Mouse (Mus musculus) liver, embryonic 14.5 days (tissue): ENCODE data around the gene Tet3. TPM values are rescaled to one million over a fixed set of nuclear protein-coding genes. Genes with fewer than 3 reads are reported as not detected.

Experiments used
- ATAC-seq: fragments of 200-750 bp; cut with Nextera tagmentation; 2 replicates; pipeline ENCODE4 v1.8.0; 2017; ENCODE audit warnings: moderate number of reproducible peaks, mild to moderate bottlenecking, moderate library complexity; ENCODE audit not compliant: insufficient read depth
- DNase-seq, 3 experiments: peaks; one replicate each; pipeline ENCODE4 v3.0.0-alpha.2; 2012 to 2013; ENCODE audit warnings: low read depth in 3 of 3, low spot score in 3 of 3
- H3K27ac ChIP-seq: fragments of 300-500 bp; sonication (generic); 2 replicates; pipeline ENCODE4 v1.5.1; 2014; ENCODE audit warnings: moderate library complexity, mild to moderate bottlenecking, control low read depth, inconsistent platforms
- H3K27me3 ChIP-seq: fragments of 300-500 bp; sonication (generic); 2 replicates; pipeline ENCODE4 v1.6.1; 2014; ENCODE audit warnings: mild to moderate bottlenecking, low read length, moderate library complexity; ENCODE audit not compliant: control insufficient read depth, insufficient read depth
- H3K36me3 ChIP-seq: fragments of 300-500 bp; sonication (generic); replicated peaks from 2 replicates; pipeline ENCODE4 v1.6.1; 2014; ENCODE audit warnings: low read depth; ENCODE audit not compliant: control insufficient read depth, insufficient read depth
- H3K4me1 ChIP-seq, 2 experiments: fragments of 200-500 bp in 1 of 2; fragments of 300-500 bp in 1 of 2; sonication (generic) in 1 of 2; replicated peaks; 2 replicates each; pipeline ENCODE4 v1.6.1; 2012 to 2014; ENCODE audit warnings: antibody characterized with exemption in 1 of 2, inconsistent platforms in 1 of 2, low read length in 1 of 2; ENCODE audit not compliant: control insufficient read depth in 2 of 2, insufficient read depth in 2 of 2
- H3K4me2 ChIP-seq: fragments of 300-500 bp; sonication (generic); 2 replicates; pipeline ENCODE4 v1.6.1; 2014; ENCODE audit warnings: low read depth, mild to moderate bottlenecking, control low read depth, moderate library complexity
- H3K4me3 ChIP-seq, 2 experiments: fragments of 200-500 bp in 1 of 2; fragments of 300-500 bp in 1 of 2; sonication (generic) in 1 of 2; 2 replicates each; pipeline ENCODE4 v1.5.1; 2012 to 2014; ENCODE audit warnings: low read depth in 2 of 2, low read length in 2 of 2, mild to moderate bottlenecking in 2 of 2, control low read depth in 1 of 2, inconsistent platforms in 1 of 2, moderate library complexity in 1 of 2; ENCODE audit not compliant: insufficient read depth in 1 of 2
- H3K9ac ChIP-seq: fragments of 300-500 bp; sonication (generic); replicated peaks from 2 replicates; pipeline ENCODE4 v1.6.1; 2014; ENCODE audit warnings: mild to moderate bottlenecking, control low read depth, moderate library complexity
- H3K9me3 ChIP-seq: fragments of 300-500 bp; sonication (generic); 2 replicates; pipeline ENCODE4 v1.6.1; 2016; ENCODE audit warnings: low read length, mixed read lengths; ENCODE audit not compliant: control insufficient read depth
- CTCF ChIP-seq: IDR thresholded peaks from 2 replicates; pipeline ENCODE4 v1.5.1; 2016; ENCODE audit warnings: antibody characterized with exemption, low read depth, control low read depth
- EP300 ChIP-seq: IDR thresholded peaks from 2 replicates; pipeline ENCODE4 v1.6.1; 2016; ENCODE audit warnings: antibody characterized with exemption, low read depth
- WGBS: fragments of 180-500 bp; shearing (Covaris S2); extraction: QIAGEN DNeasy Blood & Tissue Kit; methylation state at CpG from one replicate; pipeline ENCODE4 v1.1.7; 2014; ENCODE audit not compliant: insufficient replicate concordance; 5-methylcytosine and 5-hydroxymethylcytosine counted together
- polyA plus RNA-seq, 2 experiments: library from polyadenylated mRNA; depleted of rRNA in 1 of 2; stranded (reverse) in 1 of 2; unstranded in 1 of 2; fragments of >200 nt; fragmentation: Nextera tagmentation in 1 of 2; extraction: Ambion mirVana in 1 of 2; gene quantifications; 2 replicates each; pipeline versions ENCODE4 v1.2.1 to v1.2.3; 2012 to 2014

Gene Tet3
- polyA plus RNA-seq, 2 experiments: 3.1 to 7.7 TPM

DNA sequence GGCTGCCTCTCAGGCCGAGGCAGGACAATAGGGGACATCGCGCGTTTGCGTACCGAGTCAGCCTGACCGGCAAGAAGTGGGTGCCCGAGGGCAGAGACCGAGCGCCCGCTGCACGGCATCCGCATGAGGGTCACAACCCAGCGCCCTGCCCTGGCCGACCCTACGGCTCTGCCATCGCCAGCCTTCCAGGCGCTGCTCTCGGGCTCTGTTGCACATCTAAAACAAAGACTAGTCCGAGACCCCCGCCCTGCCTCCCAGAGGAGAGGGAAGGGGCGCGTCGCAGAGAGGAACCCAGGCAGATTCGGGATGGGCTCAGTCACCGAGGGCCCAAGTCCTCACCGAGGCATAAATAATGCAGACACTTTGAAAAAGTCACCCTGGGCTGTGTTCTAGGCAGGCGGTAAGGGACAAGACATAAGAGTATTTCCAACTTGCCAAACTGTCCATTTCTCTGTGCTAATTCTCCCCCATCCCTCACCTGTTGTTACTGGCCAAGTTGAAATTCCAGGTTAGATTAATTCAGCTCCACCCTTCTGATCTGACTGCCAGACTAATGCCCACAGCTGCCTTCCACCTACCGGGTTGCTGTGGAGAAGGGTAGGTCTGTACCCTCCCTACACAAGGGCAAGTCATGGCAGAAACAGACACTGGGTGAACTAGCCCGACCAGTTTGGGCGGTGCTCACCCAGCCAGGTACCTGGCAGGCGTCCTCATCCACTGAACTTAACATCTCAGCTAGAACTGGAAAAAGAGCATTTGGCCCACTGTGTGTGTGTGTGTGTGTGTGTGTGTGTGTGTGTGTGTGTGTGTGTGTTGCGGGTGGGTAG, 1.7 kb downstream of the Tet3 start:
- Histone ChIP-seq H3K9me3 (no peaks in the 10 kb centered on the region), H3K4me1 (peaks cover 26 to 38% of the 10 kb centered on the region in 2 experiments)

GRCm38 (mm10) chr6:83456131-83456983, 2.5 kb downstream of the Tet3 start:
- ATAC-seq (peak; percentile 76), DNase-seq (peak in 1 of 3 experiments; percentile 46)
- Histone ChIP-seq H3K4me3 (peak overlapping the region; percentile 53 to 81), H3K4me2 (peak overlapping the region; percentile 98), H3K27ac (peak overlapping the region; percentile 63), H3K27me3 (no peaks in the 10 kb centered on the region), H3K9ac (peak overlapping the region; percentile 80), H3K36me3 (no peaks in the 10 kb centered on the region), H3K4me1 (peaks cover 34 to 46% of the 10 kb centered on the region in 2 experiments), H3K9me3 (no peaks in the 10 kb centered on the region)
- 1% methylated on average over 93 of the region's 105 CpGs for WGBS
- TF ChIP-seq CTCF: peak; percentile 4; the same call in 1 of the 2 replicates
- no peak for TF ChIP-seq EP300

More for the DNA sequence above, 1.7 kb downstream of the Tet3 start:
- peak; percentile 24 for ATAC-seq
- Histone ChIP-seq H3K4me3 (peak overlapping the region; percentile 53 to 81), H3K9ac (peak overlapping the region; percentile 80), H3K27ac (peak overlapping the region; percentile 63; the same call in 1 of the 2 replicates), H3K27me3 (no peaks in the 10 kb centered on the region), H3K4me2 (peak overlapping the region; percentile 98), H3K36me3 (no peaks in the 10 kb centered on the region)
- 5% methylated on average over 33 of the region's 33 CpGs for WGBS
- TF ChIP-seq EP300 (no peak), CTCF (no peak)
- DNase-seq: no peak

- Histone ChIP-seq H3K9ac (peak overlapping the region; percentile 80), H3K4me3 (peak overlapping the region; percentile 53 to 81), H3K27me3 (no peaks in the 10 kb centered on the region), H3K9me3 (no peaks in the 10 kb centered on the region), H3K4me1 (peaks cover 43 to 52% of the 10 kb centered on the region in 2 experiments), H3K36me3 (no peaks in the 10 kb centered on the region), H3K4me2 (peak overlapping the region; percentile 98), H3K27ac (peak overlapping the region; percentile 63)
- WGBS: 1% methylated on average over 41 of the region's 41 CpGs
- ATAC-seq: peak; percentile 21; the same call in 1 of the 2 replicates
- no peak for TF ChIP-seq CTCF
- no peak for TF ChIP-seq EP300
- DNase-seq: no peak
Measured at GRCm38 (mm10) chr6:83455328-83456130, 3.4 kb downstream of the Tet3 start.

DNA sequence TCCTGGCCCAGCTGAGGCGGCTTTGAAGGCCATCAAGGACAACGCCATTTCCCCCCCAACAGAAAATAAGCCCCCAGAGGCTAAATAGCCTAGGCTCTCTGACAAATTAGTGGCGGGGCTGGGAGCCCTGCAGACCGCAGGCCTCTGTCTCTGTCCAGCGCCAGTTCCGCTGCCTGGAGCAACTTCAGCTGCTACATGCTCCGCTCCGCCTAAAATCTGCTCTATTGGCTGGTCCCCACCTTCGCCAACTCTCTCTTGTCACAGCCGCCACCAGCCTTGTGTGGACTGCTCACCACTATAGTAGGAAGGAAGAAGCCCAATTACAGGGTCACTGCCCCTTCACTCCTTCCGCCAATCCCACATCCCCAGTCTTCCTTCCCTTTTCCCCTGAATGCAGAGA, 5.2 kb downstream of the Tet3 start:
- H3K27me3 ChIP-seq: no peaks in the 10 kb centered on the region
- ATAC-seq: no peak
- DNase-seq: no peak
- no peaks in the 10 kb centered on the region for H3K36me3 ChIP-seq
- no peaks in the 10 kb centered on the region for H3K9me3 ChIP-seq
- no peak overlapping the region for H3K27ac ChIP-seq
- no peak overlapping the region for H3K9ac ChIP-seq
- peak overlapping the region; percentile 6 to 11 for H3K4me3 ChIP-seq
- TF ChIP-seq EP300 (no peak), CTCF (no peak)
- peaks cover 48 to 58% of the 10 kb centered on the region in 2 experiments for H3K4me1 ChIP-seq
- WGBS: 33% methylated on average over 11 of the region's 11 CpGs
- peak overlapping the region; percentile 98 for H3K4me2 ChIP-seq
